Mouse (Mus musculus) regulatory T cell (primary cell): ENCODE measurements at regions not wholly inside any gene's neighbourhood (a gene's known extent, or its start where the extent isn't known, plus 50 kb on each side); places are given as distances from the start of the nearest gene placed in this dataset.

Experiments used
- in situ Hi-C: fragments of 300-600 bp; cut with MboI, MseI; formaldehyde crosslinking; loops from one replicate; pipeline ENCODE4 v1.15.1; 2025; ENCODE audit warnings: high pct_unique_total_duplicates

- in situ Hi-C loops = no loop called here
Observed at GRCm38 (mm10) chr10:98557470-98558060, 356.6 kb upstream of the Atp2b1 start.

DNA sequence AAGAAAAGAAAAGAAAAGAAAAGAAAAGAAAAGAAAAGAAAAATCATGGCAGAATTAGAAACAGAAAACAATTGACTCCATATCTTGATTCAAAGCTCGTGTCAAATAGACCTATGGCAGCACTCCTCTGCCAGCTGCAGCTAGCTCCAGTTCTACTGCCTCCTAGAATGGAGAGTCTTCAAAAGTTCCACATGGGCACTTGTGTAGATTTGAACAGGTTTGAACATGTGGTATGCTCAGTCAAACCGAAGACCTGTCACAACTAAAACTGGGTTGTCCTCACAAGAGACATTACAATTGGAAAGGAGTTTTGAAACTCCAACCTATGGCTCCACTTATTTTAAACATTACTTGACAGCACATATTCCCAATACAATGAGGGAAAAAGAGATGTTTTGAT lies 355.6 kb upstream of the Atp2b1 start:
- in situ Hi-C loops = no loop called here

DNA sequence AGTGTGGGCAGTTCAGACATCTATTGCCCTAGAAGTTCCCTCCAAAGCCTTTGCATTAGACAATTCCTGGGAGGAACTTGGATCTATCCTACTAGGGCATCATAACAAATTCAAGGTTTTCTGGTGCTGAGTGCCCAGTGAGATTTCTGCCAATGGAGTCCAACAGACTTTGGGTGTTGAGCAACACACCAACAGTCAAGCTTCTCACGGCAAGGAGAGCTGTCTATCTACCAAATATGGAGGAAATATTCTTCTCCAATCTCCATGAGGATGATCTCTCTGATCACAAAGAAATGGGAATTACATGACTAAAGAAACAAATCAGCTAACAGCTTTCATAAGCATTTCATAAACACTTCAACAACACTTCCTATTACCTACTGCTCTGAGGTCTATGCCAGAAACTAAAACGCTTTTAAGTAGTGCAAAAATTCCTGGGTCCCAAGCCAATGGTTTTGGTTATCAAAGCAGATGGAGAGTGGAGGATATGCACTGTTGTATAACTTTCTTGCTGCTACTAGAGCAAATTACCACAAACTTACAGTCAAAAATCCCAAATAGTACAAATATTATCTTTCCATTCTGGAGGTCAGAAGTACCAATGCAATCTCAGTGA lies 351.8 kb upstream of the Atp2b1 start:
- in situ Hi-C loops = no loop called here

- in situ Hi-C loops = no loop called here
Observed at GRCm38 (mm10) chr10:98572782-98573536, 341.2 kb upstream of the Atp2b1 start.

DNA sequence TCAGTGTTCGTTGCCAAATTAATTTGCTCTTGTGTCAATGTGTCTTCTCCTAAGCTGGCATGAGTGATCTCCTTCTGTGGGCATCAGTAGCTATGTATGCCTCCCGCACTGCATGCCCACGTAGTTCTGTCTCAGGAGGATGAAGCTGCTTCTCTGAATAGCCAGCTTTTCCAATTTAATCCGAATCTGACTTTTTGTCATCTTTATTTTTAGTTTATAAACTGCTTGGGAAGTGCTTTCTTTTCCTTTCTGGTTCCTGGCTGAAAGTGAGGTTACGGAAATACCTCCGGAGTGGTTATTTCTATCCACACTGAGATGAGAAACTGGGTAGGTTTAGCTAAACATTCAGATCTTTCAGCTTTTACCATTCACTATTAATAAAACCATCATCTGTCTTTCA lies 337.2 kb upstream of the Atp2b1 start:
- in situ Hi-C loops = no loop called here

GRCm38 (mm10) chr10:98584776-98585175 lies 329.4 kb upstream of the Atp2b1 start:
- in situ Hi-C loops = no loop called here

DNA sequence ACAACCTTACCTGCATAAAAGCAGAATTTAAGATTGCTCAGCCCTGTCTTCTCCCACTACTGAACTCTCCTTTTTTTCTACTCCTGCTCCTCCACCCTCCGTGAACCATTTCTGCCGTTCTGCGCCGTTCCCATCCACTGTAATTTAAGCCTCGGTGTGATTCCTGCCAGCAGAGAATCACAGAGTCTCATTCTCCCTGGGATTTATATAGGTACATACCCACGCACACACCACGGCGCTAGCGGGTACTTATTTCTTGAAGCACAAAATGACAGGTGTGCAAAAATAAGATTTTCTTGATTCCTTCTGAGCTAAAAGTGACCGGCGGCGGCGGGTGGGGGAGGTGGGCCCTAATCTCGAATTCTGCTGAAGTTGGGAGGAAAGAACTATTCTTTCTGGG lies 324.5 kb upstream of the Atp2b1 start:
- in situ Hi-C loops = no loop called here

DNA sequence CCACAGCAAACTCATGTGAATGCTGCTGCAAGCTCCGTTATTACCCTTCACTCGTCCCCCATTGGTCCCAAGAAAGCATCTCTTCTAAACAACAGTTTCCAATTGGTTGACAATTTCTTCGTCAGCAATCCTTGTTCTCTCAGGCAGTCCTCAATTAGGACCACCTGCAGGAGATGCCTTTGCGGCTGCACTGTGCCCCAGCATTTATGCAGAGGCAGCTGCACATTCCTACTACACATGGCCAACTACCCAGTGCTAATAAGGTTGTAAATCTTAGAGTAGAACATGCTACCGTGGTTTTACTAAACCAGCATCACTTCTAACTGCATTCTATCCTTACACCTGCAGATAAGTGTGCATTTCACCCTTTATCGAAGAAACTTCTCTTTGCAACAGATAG lies 322.1 kb upstream of the Atp2b1 start:
- in situ Hi-C loops = no loop called here

DNA sequence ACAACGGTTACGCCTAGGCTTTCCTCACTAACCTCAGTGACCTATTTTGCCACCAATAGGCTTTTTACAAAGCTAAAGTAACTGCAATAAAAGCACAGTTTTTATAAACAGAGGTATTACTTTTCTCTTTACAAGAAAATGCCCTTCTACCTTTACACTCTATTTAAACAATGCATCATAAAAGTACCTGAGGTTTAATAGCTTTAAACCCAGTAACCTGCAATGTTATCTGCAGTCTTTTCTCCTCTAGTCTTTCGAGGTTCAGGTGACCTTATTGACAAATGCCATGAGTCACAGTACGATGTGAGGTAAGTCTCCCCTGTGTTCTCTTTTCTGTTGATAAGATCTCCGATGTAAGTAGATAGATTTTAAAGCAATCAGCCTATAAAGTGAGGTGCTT lies 320.3 kb upstream of the Atp2b1 start:
- in situ Hi-C loops = no loop called here

GRCm38 (mm10) chr10:98608221-98608941 lies 305.8 kb upstream of the Atp2b1 start:
- in situ Hi-C loops = no loop called here

DNA sequence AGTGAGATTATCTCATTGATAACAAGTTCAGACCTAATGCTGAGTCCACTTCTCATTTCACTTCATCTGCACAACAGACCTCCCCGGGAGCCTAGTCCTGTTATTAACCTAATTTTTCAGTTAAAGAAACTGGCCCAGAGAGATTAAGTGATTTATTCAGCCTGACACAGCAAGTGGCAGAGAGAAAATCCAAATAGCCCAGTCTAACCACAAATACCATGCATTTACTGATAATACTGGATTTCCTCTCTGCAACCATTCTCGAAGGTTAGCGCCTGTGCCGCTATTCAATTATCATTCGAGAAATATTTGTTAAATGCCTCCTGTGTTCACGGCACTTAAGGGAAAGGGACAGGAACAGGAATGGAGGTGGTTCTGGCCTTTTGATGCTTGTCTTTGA lies 303.5 kb upstream of the Atp2b1 start:
- in situ Hi-C loops = no loop called here

DNA sequence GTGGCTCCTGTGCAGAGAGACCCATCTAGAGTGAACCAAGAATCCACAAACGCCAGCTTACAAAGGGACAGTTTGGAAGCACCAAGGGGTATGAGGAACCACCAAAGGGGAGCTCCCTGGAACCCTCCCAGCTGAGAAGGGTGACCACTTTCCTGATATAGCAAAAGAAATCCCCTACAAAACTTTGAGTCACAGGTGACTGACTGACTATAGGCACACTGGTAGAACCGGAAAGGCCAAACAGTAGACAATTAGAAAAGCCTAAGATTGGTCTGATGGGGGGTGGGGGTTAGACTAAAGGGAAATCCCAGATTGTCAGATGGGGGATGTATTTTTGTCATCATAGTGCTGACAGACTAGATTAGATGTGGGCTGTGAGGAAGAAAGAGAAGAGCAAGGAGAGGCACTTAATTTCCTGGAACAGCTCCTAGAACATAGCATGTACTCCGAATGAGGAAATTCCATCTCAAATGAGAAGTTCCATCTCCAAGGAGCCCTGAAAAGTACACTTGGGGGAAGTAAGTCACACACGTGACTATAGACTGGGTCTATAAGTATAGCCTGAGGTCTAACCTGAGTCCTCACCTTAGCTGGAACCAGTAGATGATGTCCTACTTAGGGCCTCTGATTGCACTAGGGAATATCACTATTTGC lies 302.4 kb upstream of the Atp2b1 start:
- in situ Hi-C loops = no loop called here

DNA sequence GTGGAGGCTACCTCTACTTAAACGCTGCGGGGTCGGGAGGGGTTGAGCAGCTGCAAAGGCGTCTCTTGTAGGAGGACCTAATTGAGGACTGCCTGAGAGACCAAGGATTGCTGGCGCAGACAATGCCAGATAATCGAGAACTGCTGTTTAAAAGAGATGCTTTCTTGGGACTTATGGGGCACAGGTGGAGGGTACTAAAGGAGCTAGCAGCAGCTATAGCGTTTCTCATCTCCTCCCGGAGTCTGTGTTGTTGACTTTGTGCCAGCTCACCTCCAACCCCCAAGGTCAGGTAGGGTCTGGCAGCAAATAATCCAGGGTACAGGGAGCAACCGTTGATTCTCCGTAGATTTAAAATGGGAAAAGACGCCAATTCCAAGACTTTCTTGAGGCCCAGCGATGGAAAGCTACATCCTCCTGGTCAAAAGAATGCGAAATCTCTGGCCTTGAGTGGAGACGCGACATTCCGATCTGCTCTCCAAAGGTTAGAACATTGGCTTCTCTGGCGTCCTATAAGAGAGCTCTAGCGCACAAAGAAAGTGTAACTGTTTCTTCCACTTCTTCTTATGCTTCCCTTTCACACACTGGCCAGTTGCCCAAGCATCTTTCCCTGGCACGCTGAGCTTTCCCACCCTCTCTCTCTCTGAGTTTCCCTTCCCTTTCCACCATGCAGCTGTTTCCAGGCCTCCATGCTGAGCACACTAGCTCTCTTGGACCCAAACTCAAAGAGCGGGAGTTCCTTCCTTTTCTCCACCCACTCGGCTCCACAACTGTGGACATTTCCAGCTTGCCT lies 295.3 kb upstream of the Atp2b1 start:
- in situ Hi-C loops = no loop called here

GRCm38 (mm10) chr10:98624103-98624502 lies 290.1 kb upstream of the Atp2b1 start:
- in situ Hi-C loops = no loop called here

DNA sequence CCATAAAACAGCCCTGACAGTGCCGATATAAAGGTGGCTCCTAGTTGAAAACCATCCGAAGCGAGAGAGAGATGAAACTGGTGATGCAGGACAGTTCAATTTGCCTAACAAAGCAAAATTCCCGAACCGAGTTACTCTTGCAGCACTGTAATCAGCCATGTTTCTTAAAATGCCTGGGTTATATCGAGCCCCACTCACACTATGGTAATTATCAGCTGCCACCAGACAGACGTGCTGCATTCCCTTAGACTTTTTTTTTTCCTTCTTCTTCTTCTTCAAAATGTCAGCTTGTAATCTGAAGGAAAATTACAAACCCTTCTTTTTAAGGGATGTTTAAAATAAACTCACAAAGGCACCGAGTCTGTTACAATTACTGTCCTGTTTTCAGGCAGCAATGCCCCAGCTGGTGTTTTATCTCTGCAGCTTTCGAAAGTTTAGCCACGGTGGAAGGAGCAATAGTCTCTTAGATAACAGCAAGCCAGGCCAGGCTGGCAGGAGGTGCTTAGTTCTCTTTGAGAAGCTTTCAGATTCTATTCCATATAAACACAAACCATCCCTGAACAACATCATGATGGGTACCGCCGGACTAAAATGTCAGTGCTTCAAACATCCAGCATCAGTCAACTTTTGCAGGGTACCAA lies 289.4 kb upstream of the Atp2b1 start:
- in situ Hi-C loops = no loop called here

- in situ Hi-C loops = no loop called here
Observed at GRCm38 (mm10) chr10:98628191-98628590, 286.0 kb upstream of the Atp2b1 start.

- in situ Hi-C loops = no loop called here
Observed at GRCm38 (mm10) chr10:98629248-98629647, 285.0 kb upstream of the Atp2b1 start.

DNA sequence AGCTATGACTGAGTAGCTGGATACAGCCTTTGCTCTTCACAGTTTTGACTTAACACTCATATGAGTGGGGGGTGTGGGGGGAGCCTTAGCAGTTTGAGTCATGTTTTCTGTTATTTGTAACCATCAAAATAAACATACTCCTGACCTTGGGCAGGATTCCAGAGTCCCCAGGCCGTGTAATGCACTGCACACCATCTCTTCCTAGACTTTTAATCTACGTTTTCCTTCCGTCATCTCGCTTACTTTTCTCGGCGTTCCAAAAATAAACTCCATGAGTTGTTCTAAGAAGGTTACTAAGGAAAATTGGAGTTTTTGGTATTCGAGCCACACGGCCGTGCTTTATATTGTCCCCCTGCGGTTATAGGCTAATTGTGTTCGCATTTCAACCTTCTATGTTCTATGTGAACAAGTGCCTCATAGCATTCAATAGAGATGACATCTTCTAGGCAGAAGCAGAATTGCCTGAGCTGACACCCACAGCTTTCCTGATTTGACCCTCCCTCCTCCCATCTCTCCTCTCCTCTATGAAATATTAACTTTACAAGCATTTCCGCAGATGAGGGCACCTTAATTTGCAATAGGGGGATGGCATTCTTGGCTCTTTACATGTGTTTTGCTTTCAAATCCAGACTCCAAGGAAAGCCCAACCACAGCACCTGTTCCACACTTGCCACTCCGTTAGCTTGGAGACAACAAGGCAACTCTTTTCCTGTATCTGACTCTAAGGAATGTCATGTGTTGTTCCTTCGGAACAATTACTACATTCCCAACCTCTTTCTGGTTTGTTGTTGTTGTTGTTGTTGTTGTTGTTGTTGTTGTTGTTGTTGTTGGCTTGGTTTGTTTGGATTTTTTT lies 276.2 kb upstream of the Atp2b1 start:
- in situ Hi-C loops = no loop called here

GRCm38 (mm10) chr10:98645681-98646122 lies 268.5 kb upstream of the Atp2b1 start:
- in situ Hi-C loops = no loop called here
